Mouse (Mus musculus): ENCODE data around the gene Pspc1. TPM values are rescaled to one million over a fixed set of nuclear protein-coding genes. Genes with fewer than 3 reads are reported as not detected.

Gene Pspc1
- polyA plus RNA-seq, 1 experiment from 2014 or later: 37.4 TPM

DNA sequence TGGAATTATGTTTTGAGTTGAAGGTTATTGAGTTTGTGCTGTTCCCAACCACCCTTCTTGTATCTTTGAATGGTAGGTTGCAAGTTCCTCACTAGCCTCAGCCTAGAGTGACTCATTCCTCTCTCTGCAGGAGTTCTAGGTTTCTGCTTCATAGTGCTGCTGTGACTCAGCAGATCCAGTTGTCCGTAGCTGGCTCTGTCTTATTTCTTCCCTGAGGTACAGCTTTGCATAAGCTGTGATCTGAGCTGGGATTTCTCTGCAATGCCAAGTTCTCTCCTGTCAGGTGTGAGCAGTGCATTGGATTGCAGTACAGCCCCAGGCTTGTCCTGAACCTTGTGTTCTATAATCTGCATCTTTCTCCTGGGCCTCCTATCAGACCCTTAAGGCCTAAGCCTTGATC is 88.3 kb downstream of the Pspc1 start:
- Histone ChIP-seq H3K36me3 (peaks cover 94% of the 10 kb centered on the region), H3K4me1 (replicated peaks) (no peaks in the 10 kb centered on the region), H3K27ac (replicated peaks) (no peak overlapping the region), H3K9me3 (no peaks in the 10 kb centered on the region), H3K27me3 (no peaks in the 10 kb centered on the region), H3K4me3 (no peak overlapping the region), H3K9ac (no peak overlapping the region), H3K4me2 (no peak overlapping the region)
- ATAC-seq (ENCODE audit: low read depth): no peak
- 91% methylated on average over 1 of the region's 1 CpGs for WGBS

DNA sequence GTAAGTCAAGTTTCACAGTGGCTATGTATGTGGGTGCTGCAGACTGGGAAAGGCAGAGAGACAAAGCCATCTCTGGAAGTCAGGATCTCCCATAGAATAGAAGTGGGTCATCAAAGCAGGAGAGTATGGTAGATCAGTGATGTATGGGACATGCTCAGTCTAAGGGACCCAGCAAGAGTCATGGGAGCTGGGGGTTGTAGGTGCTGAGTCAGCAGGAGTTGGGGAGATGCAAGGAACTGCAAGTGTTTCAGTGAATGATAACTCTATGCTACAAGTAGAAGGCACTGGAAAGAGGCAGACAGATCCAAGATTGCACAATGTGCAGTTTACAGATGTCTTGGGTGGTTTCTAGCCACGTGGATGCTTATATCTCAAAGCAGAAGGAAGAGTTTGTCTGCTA is 89.0 kb downstream of the Pspc1 start:
- Histone ChIP-seq H3K9ac (no peak overlapping the region), H3K4me2 (no peak overlapping the region), H3K9me3 (no peaks in the 10 kb centered on the region), H3K4me3 (no peak overlapping the region), H3K4me1 (replicated peaks) (no peaks in the 10 kb centered on the region), H3K27ac (replicated peaks) (no peak overlapping the region), H3K27me3 (no peaks in the 10 kb centered on the region), H3K36me3 (peaks cover 94% of the 10 kb centered on the region)
- no peak for ATAC-seq (ENCODE audit: low read depth)
- 91% methylated on average over 1 of the region's 1 CpGs for WGBS

DNA sequence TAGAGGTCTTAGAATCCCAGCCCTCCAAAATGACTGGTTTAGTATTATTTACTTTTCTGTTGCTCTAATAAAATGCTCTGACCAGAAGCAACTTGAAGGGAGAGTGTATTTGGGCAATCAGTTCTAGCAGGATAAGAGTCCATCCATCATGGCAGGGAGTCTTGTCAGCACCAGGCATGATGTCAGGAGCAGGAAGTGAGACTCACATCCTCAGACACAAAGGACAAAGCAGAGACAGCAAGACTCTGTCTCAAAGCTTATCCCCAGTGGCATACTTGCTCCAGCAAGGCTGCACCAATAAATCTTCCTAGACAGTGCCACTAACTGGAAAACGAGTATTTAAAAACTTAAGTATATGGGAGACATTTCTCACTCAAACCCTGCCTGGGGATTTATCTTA is 92.7 kb downstream of the Pspc1 start:
- H3K36me3 ChIP-seq: peaks cover 86% of the 10 kb centered on the region
- 20% methylated on average over 1 of the region's 1 CpGs for WGBS

More for the DNA sequence above, 92.7 kb downstream of the Pspc1 start:
- H3K9me3 ChIP-seq: no peaks in the 10 kb centered on the region
- no peak overlapping the region for H3K27ac ChIP-seq (replicated peaks)
- H3K4me2 ChIP-seq: no peak overlapping the region
- no peak for ATAC-seq (ENCODE audit: low read depth)
- no peak overlapping the region for H3K4me3 ChIP-seq
- no peak overlapping the region for H3K9ac ChIP-seq
- H3K27me3 ChIP-seq: no peaks in the 10 kb centered on the region
- H3K4me1 ChIP-seq (replicated peaks): no peaks in the 10 kb centered on the region

Other genes starting within 250 kb of the Pspc1 start
- 6.0 and 10.3 TPM in 2 replicates for gene Cenpj, start 202.9 kb downstream of the Pspc1 start, polyA plus RNA-seq (2015; fragmentation: Nextera tagmentation; extraction: Ambion mirVana)
- gene Parp4, start 202.7 kb downstream of the Pspc1 start, polyA plus RNA-seq (2015; fragmentation: Nextera tagmentation; extraction: Ambion mirVana): 1.1 and 1.9 TPM in 2 replicates
- gene Mphosph8, start 110.1 kb downstream of the Pspc1 start, polyA plus RNA-seq (2015; fragmentation: Nextera tagmentation; extraction: Ambion mirVana): 46.0 and 48.3 TPM in 2 replicates
- gene Zmym5, start 33.4 kb upstream of the Pspc1 start, polyA plus RNA-seq (2015; fragmentation: Nextera tagmentation; extraction: Ambion mirVana): 31.3 and 35.6 TPM in 2 replicates
- gene Zmym2, start 108.3 kb upstream of the Pspc1 start, polyA plus RNA-seq (2015; fragmentation: Nextera tagmentation; extraction: Ambion mirVana): 60.6 and 71.7 TPM in 2 replicates

Measured in neural tube, embryonic 13.5 days (tissue).